Mouse (Mus musculus): ENCODE results near the gene Kcnc3. TPM values are rescaled to one million over a fixed set of nuclear protein-coding genes. Genes with fewer than 3 reads are reported as not detected.

Gene Kcnc3
- polyA plus RNA-seq, 1 experiment from 2014 or later = 3.8 TPM

- Histone ChIP-seq H3K9me3 (ENCODE audit: low read length) (no peaks in the 10 kb centered on the region), H3K36me3 (ENCODE audit: insufficient read depth, low read length) (0 out of 2 replicates have a peak, but pooled peaks cover 6% of the 10 kb centered on the region), H3K4me3 (ENCODE audit: low read depth, low read length) (no peak overlapping the region), H3K4me2 (replicated peaks; ENCODE audit: low read depth, low read length) (no peak overlapping the region), H3K27ac (ENCODE audit: low read length) (no peak overlapping the region), H3K9ac (replicated peaks; ENCODE audit: low read depth) (no peak overlapping the region), H3K4me1 (ENCODE audit: insufficient read depth, low read depth, low read length) (no peaks in the 10 kb centered on the region), H3K27me3 (replicated peaks; ENCODE audit: insufficient read depth, low read length) (no peaks in the 10 kb centered on the region)
- DNase-seq (ENCODE audit: low spot score) (peak; percentile 85), ATAC-seq (peak; percentile 94)
- WGBS = 47% methylated on average over 13 of the region's 13 CpGs
- no peak for TF ChIP-seq EP300 (IDR thresholded peaks at IDR 0.05)
- TF ChIP-seq CTCF (IDR thresholded peaks at IDR 0.05) = no peak
Observed at GRCm38 (mm10) chr7:44630437-44630836, 40.0 kb downstream of the Kcnc3 start.

GRCm38 (mm10) chr7:44632676-44633075 lies 42.2 kb downstream of the Kcnc3 start:
- no peak for TF ChIP-seq CTCF (IDR thresholded peaks at IDR 0.05)
- TF ChIP-seq EP300 (IDR thresholded peaks at IDR 0.05) = no peak
- Histone ChIP-seq H3K36me3 (ENCODE audit: insufficient read depth, low read length) (0 out of 2 replicates have a peak, but pooled peaks cover 10% of the 10 kb centered on the region), H3K4me2 (replicated peaks; ENCODE audit: low read depth, low read length) (no peak overlapping the region), H3K4me1 (ENCODE audit: insufficient read depth, low read depth, low read length) (no peaks in the 10 kb centered on the region), H3K27ac (ENCODE audit: low read length) (no peak overlapping the region), H3K27me3 (replicated peaks; ENCODE audit: insufficient read depth, low read length) (no peaks in the 10 kb centered on the region), H3K9ac (replicated peaks; ENCODE audit: low read depth) (no peak overlapping the region), H3K4me3 (ENCODE audit: low read depth, low read length) (no peak overlapping the region), H3K9me3 (ENCODE audit: low read length) (no peaks in the 10 kb centered on the region)
- WGBS = 42% methylated on average over 13 of the region's 13 CpGs
- ATAC-seq (no peak), DNase-seq (ENCODE audit: low spot score) (no peak)

- no peak for DNase-seq (ENCODE audit: low spot score)
- H3K4me1 ChIP-seq (ENCODE audit: insufficient read depth, low read depth, low read length) = no peaks in the 10 kb centered on the region
- ATAC-seq = no peak
- no peaks in the 10 kb centered on the region for H3K27me3 ChIP-seq (replicated peaks; ENCODE audit: insufficient read depth, low read length)
- H3K4me2 ChIP-seq (replicated peaks; ENCODE audit: low read depth, low read length) = no peak overlapping the region
- H3K9me3 ChIP-seq (ENCODE audit: low read length) = no peaks in the 10 kb centered on the region
- H3K4me3 ChIP-seq (ENCODE audit: low read depth, low read length) = no peak overlapping the region
- no peak overlapping the region for H3K27ac ChIP-seq (ENCODE audit: low read length)
- TF ChIP-seq CTCF (IDR thresholded peaks at IDR 0.05) (peak; percentile 63), EP300 (IDR thresholded peaks at IDR 0.05) (no peak)
- 20% methylated on average over 15 of the region's 15 CpGs for WGBS
- 0 out of 2 replicates have a peak, but pooled peaks cover 11% of the 10 kb centered on the region for H3K36me3 ChIP-seq (ENCODE audit: insufficient read depth, low read length)
- H3K9ac ChIP-seq (replicated peaks; ENCODE audit: low read depth) = no peak overlapping the region
Observed at GRCm38 (mm10) chr7:44633407-44633806, 42.9 kb downstream of the Kcnc3 start.

GRCm38 (mm10) chr7:44636684-44637083 lies 46.2 kb downstream of the Kcnc3 start:
- H3K27me3 ChIP-seq (replicated peaks; ENCODE audit: insufficient read depth, low read length) = no peaks in the 10 kb centered on the region; the same call in 1 of the 2 replicates
- H3K4me3 ChIP-seq (ENCODE audit: low read depth, low read length) = no peak overlapping the region
- no peaks in the 10 kb centered on the region for H3K4me1 ChIP-seq (ENCODE audit: insufficient read depth, low read depth, low read length)
- H3K36me3 ChIP-seq (ENCODE audit: insufficient read depth, low read length) = 0 out of 2 replicates have a peak, but pooled peaks cover 11% of the 10 kb centered on the region
- TF ChIP-seq CTCF (IDR thresholded peaks at IDR 0.05) (no peak), EP300 (IDR thresholded peaks at IDR 0.05) (no peak)
- no peak for ATAC-seq
- 80% methylated on average over 9 of the region's 9 CpGs for WGBS
- H3K4me2 ChIP-seq (replicated peaks; ENCODE audit: low read depth, low read length) = no peak overlapping the region
- no peak overlapping the region for H3K27ac ChIP-seq (ENCODE audit: low read length)
- H3K9ac ChIP-seq (replicated peaks; ENCODE audit: low read depth) = no peak overlapping the region
- H3K9me3 ChIP-seq (ENCODE audit: low read length) = no peaks in the 10 kb centered on the region
- DNase-seq (ENCODE audit: low spot score) = no peak

GRCm38 (mm10) chr7:44638663-44639062 lies 48.2 kb downstream of the Kcnc3 start:
- no peak overlapping the region for H3K4me3 ChIP-seq (ENCODE audit: low read depth, low read length)
- 0 out of 2 replicates have a peak, but pooled peaks cover 11% of the 10 kb centered on the region for H3K36me3 ChIP-seq (ENCODE audit: insufficient read depth, low read length)
- 11% methylated on average over 15 of the region's 16 CpGs for WGBS
- H3K9ac ChIP-seq (replicated peaks; ENCODE audit: low read depth) = no peak overlapping the region
- no peak overlapping the region for H3K27ac ChIP-seq (ENCODE audit: low read length)
- H3K4me2 ChIP-seq (replicated peaks; ENCODE audit: low read depth, low read length) = no peak overlapping the region
- no peak for DNase-seq (ENCODE audit: low spot score)
- no peaks in the 10 kb centered on the region; the same call in 1 of the 2 replicates for H3K27me3 ChIP-seq (replicated peaks; ENCODE audit: insufficient read depth, low read length)
- TF ChIP-seq CTCF (IDR thresholded peaks at IDR 0.05) (no peak), EP300 (IDR thresholded peaks at IDR 0.05) (no peak)
- no peaks in the 10 kb centered on the region for H3K9me3 ChIP-seq (ENCODE audit: low read length)
- no peaks in the 10 kb centered on the region for H3K4me1 ChIP-seq (ENCODE audit: insufficient read depth, low read depth, low read length)
- ATAC-seq = no peak

- Histone ChIP-seq H3K27me3 (replicated peaks; ENCODE audit: insufficient read depth, low read length) (no peaks in the 10 kb centered on the region; the same call in 1 of the 2 replicates), H3K9me3 (ENCODE audit: low read length) (no peaks in the 10 kb centered on the region), H3K4me3 (ENCODE audit: low read depth, low read length) (no peak overlapping the region), H3K4me2 (replicated peaks; ENCODE audit: low read depth, low read length) (no peak overlapping the region), H3K9ac (replicated peaks; ENCODE audit: low read depth) (no peak overlapping the region), H3K27ac (ENCODE audit: low read length) (no peak overlapping the region), H3K36me3 (ENCODE audit: insufficient read depth, low read length) (0 out of 2 replicates have a peak, but pooled peaks cover 4% of the 10 kb centered on the region), H3K4me1 (ENCODE audit: insufficient read depth, low read depth, low read length) (no peaks in the 10 kb centered on the region)
- DNase-seq (ENCODE audit: low spot score) (no peak), ATAC-seq (no peak)
- no peak for TF ChIP-seq EP300 (IDR thresholded peaks at IDR 0.05)
- no peak for TF ChIP-seq CTCF (IDR thresholded peaks at IDR 0.05)
- 31% methylated on average over 25 of the region's 25 CpGs for WGBS
Observed at GRCm38 (mm10) chr7:44640843-44641605, 50.6 kb downstream of the Kcnc3 start.

Measured in lung, postnatal 0 days (tissue).